Mouse (Mus musculus): ENCODE measurements around the gene 1700092M07Rik. TPM values are rescaled to one million over a fixed set of nuclear protein-coding genes. Genes with fewer than 3 reads are reported as not detected.

The 1700092M07Rik gene
- total RNA-seq, 4 experiments from 2014 or later, result not detected

Small RNAs within 50 kb of the gene (microRNA-seq; reads per million reads assigned to microRNA genes)
- gene Mir6992, result not detected

Other genes starting within 250 kb of the 1700092M07Rik start
- gene Slc22a8, start 149.5 kb upstream of the 1700092M07Rik start, total RNA-seq (2022), result under 1 TPM in 1 of 4 experiments, not detected in 3; 0.25 TPM
- not detected for gene Slc22a6, start 122.7 kb upstream of the 1700092M07Rik start, total RNA-seq (2022)
- gene Chrm1, start 76.9 kb upstream of the 1700092M07Rik start, total RNA-seq (2022), result under 1 TPM in 2 of 4 experiments, not detected in 2; 0.09 TPM
- 10 to 100 TPM; 39.5 to 43.6 (median 41.9) TPM for gene Slc3a2, start 17.3 kb upstream of the 1700092M07Rik start, total RNA-seq (2022)
- 10 to 100 TPM; 16.1 to 19.6 (median 17.5) TPM for gene Wdr74, start 4.9 kb upstream of the 1700092M07Rik start, total RNA-seq (2022)
- 10 to 100 TPM; 20.9 to 27.3 (median 25.4) TPM for gene Stx5a, start 695 bp downstream of the 1700092M07Rik start, total RNA-seq (2022)
- 10 to 100 TPM; 30.3 to 42.0 (median 33.7) TPM for gene Nxf1, start 16.4 kb downstream of the 1700092M07Rik start, total RNA-seq (2022)
- 100 to 1,000 TPM; 111 to 137 (median 125) TPM for gene Tmem223, start 30.3 kb downstream of the 1700092M07Rik start, total RNA-seq (2022)
- 10 to 100 TPM; 18.2 to 21.5 (median 19.5) TPM for gene Tmem179b, start 33.7 kb downstream of the 1700092M07Rik start, total RNA-seq (2022)
- gene Taf6l, start 45.7 kb downstream of the 1700092M07Rik start, total RNA-seq (2022), result 1 to 10 TPM; 5.4 to 9.0 (median 7.7) TPM
- gene Polr2g, start 57.9 kb downstream of the 1700092M07Rik start, total RNA-seq (2022), result 10 to 100 TPM; 52.1 to 60.7 (median 55.4) TPM
- 1 to 10 TPM; 1.2 to 2.5 (median 1.5) TPM for gene Zbtb3, start 61.8 kb downstream of the 1700092M07Rik start, total RNA-seq (2022)
- 10 to 100 TPM; 13.7 to 16.4 (median 14.9) TPM for gene Ttc9c, start 78.6 kb downstream of the 1700092M07Rik start, total RNA-seq (2022)
- 10 to 100 TPM; 46.0 to 48.9 (median 46.9) TPM for gene Hnrnpul2, start 79.3 kb downstream of the 1700092M07Rik start, total RNA-seq (2022)
- gene AC129217.1, start 89.1 kb downstream of the 1700092M07Rik start, total RNA-seq (2022), result under 1 TPM in 1 of 4 experiments, not detected in 3; 0.53 TPM
- gene Bscl2, start 96.7 kb downstream of the 1700092M07Rik start, total RNA-seq (2022), result 10 to 100 TPM; 21.2 to 28.1 (median 24.2) TPM
- gene Gng3, start 98.5 kb downstream of the 1700092M07Rik start, total RNA-seq (2022), result under 1 TPM in 1 of 4 experiments, not detected in 3; 0.22 TPM
- gene Lrrn4cl, start 110.0 kb downstream of the 1700092M07Rik start, total RNA-seq (2022), result 1 to 10 TPM; 3.4 to 4.7 (median 3.9) TPM
- 100 to 1,000 TPM; 122 to 127 (median 125) TPM for gene Ubxn1, start 130.8 kb downstream of the 1700092M07Rik start, total RNA-seq (2022)
- gene Uqcc3, start 140.2 kb downstream of the 1700092M07Rik start, total RNA-seq (2022), result 10 to 100 TPM; 47.8 to 65.1 (median 52.0) TPM
- 1 to 10 TPM; 1.8 to 6.1 (median 4.4) TPM for gene Lbhd1, start 143.0 kb downstream of the 1700092M07Rik start, total RNA-seq (2022)
- not detected for gene Gm49403, start 143.2 kb downstream of the 1700092M07Rik start, total RNA-seq (2022)
- 10 to 100 TPM; 11.8 to 29.9 (median 21.1) TPM for gene 1810009A15Rik, start 148.1 kb downstream of the 1700092M07Rik start, total RNA-seq (2022)
- gene Gm49416, start 148.2 kb downstream of the 1700092M07Rik start, total RNA-seq (2022), result 1 to 10 TPM; 3.6 to 5.3 (median 4.6) TPM
- 10 to 100 TPM; 11.0 to 12.0 (median 11.2) TPM for gene Ints5, start 152.3 kb downstream of the 1700092M07Rik start, total RNA-seq (2022)
- 10 to 100 TPM; 45.5 to 49.6 (median 47.2) TPM for gene Ganab, start 157.4 kb downstream of the 1700092M07Rik start, total RNA-seq (2022)
- gene B3gat3, start 179.7 kb downstream of the 1700092M07Rik start, total RNA-seq (2022), result 10 to 100 TPM; 39.3 to 41.5 (median 40.6) TPM
- 10 to 100 TPM; 22.0 to 37.5 (median 28.1) TPM for gene Rom1, start 188.6 kb downstream of the 1700092M07Rik start, total RNA-seq (2022)
- gene Eml3, start 188.8 kb downstream of the 1700092M07Rik start, total RNA-seq (2022), result 1 to 10 TPM; 7.2 to 9.1 (median 7.5) TPM
- 10 to 100 TPM; 28.2 to 33.7 (median 30.4) TPM for gene Mta2, start 201.2 kb downstream of the 1700092M07Rik start, total RNA-seq (2022)
- 10 to 100 TPM in 1 of 4 experiments, 1 to 10 TPM in 3; 8.1 to 10.3 (median 8.6) TPM for gene Tut1, start 213.1 kb downstream of the 1700092M07Rik start, total RNA-seq (2022)
- 100 to 1,000 TPM; 209 to 232 (median 227) TPM for gene Eef1g, start 226.3 kb downstream of the 1700092M07Rik start, total RNA-seq (2022)
- gene Ahnak, start 248.6 kb downstream of the 1700092M07Rik start, total RNA-seq (2022), result 100 to 1,000 TPM; 332 to 446 (median 375) TPM